Mouse (Mus musculus): ENCODE results near the gene Rrp1. TPM values are rescaled to one million over a fixed set of nuclear protein-coding genes. Genes with fewer than 3 reads are reported as not detected.
A peak's percentile ranks its signal among the peaks of the same experiment; 100 is the strongest.

The Rrp1 gene
- polyA plus RNA-seq (2015; fragmentation: Nextera tagmentation; extraction: Ambion mirVana) = 406 and 431 TPM in 2 replicates

DNA sequence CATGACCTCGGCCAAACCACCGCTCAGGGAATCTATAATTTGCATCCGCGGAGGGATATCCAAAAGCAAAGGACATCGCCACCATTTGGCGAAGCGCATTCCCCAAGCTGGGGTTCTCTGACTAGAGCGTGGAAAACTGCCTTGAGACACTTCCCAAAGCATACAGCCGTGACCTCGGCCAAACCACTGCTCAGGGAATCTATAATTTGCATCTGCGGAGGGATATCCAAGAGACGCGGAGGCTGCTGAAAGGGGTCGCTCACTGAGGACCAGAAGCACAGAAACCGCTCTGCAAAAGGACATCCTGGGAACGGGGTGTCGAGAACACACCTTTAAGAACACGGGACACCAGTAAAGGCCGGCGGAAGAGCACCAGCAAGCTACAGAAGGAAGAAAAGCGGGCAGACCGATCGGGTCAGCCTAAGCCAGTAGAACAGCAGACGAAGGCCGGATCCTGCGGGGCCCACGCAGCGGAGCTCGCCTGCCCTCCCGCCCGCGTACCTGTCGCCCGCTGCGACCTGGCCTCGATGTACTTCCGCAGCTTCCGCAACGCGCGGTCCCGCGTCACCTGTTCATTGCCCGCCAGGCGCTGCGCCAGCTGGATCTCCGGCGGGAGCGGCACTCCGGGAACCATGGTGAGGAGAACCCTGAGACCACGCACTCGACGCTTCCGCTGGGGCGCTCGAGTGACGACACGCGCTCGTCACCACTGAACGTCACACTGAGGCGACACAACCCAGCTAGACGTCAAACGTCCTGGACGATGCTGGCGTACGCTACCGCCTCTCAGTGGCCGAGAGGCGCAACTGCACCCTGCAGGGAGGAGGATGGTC is at the start of gene Rrp1:
Gene Rrp1, minus strand, starts transcription at position 725 of the 833 bp plus-strand sequence.
- H3K36me3 ChIP-seq (ENCODE audit: control insufficient read depth, insufficient read depth, low read length) = peaks cover 25% of the 10 kb centered on the region
- no peaks in the 10 kb centered on the region for H3K9me3 ChIP-seq (replicated peaks; ENCODE audit: control insufficient read depth, low read length, poor library complexity, severe bottlenecking)
- peak within 1 kb of the TSS; percentile 80 for H3K4me2 ChIP-seq (ENCODE audit: low read length)
- H3K4me3 ChIP-seq (ENCODE audit: low read depth, low read length) = peak within 1 kb of the TSS; percentile 73
- peak; percentile 92 for ATAC-seq
- H3K4me1 ChIP-seq (ENCODE audit: control insufficient read depth, insufficient read depth, low read length) = peaks cover 14% of the 10 kb centered on the region
- H3K9ac ChIP-seq (ENCODE audit: low read depth, low read length) = peak within 1 kb of the TSS; percentile 90
- H3K27me3 ChIP-seq (ENCODE audit: control insufficient read depth, insufficient read depth, low read depth, low read length) = no peaks in the 10 kb centered on the region
- H3K27ac ChIP-seq (ENCODE audit: low read length) = peak within 1 kb of the TSS; percentile 87
- WGBS = under 1% methylated on average over 69 of the region's 70 CpGs

DNA sequence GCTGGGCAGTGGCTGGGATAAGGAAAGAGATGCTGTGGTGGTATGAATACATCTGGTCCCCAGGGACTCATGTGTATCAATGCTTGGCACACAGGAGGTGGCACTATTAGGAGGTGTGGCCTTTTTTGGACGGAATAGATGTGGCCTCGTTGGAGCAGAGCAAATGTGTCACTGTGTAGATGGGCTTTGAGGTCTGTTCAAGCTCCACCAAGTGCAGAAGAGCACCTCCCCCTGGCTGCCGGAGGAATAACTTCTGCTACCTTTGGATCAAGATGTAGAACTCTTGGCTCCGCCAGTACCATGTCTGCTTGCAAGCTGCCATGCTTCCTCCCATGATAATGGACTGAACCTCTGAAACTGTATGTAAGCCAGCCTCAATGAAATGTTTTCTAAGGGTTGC is 48.9 kb upstream of the Rrp1 start:
- H3K4me3 ChIP-seq (ENCODE audit: low read depth, low read length) = no peak overlapping the region
- WGBS = 82% methylated on average over 4 of the region's 4 CpGs
- H3K27ac ChIP-seq (ENCODE audit: low read length) = no peak overlapping the region
- H3K4me2 ChIP-seq (ENCODE audit: low read length) = no peak overlapping the region
- H3K4me1 ChIP-seq (ENCODE audit: control insufficient read depth, insufficient read depth, low read length) = peaks cover 35% of the 10 kb centered on the region
- H3K9me3 ChIP-seq (replicated peaks; ENCODE audit: control insufficient read depth, low read length, poor library complexity, severe bottlenecking) = no peaks in the 10 kb centered on the region
- H3K27me3 ChIP-seq (ENCODE audit: control insufficient read depth, insufficient read depth, low read depth, low read length) = no peaks in the 10 kb centered on the region
- no peak for ATAC-seq
- H3K9ac ChIP-seq (ENCODE audit: low read depth, low read length) = no peak overlapping the region
- H3K36me3 ChIP-seq (ENCODE audit: control insufficient read depth, insufficient read depth, low read length) = no peaks in the 10 kb centered on the region

DNA sequence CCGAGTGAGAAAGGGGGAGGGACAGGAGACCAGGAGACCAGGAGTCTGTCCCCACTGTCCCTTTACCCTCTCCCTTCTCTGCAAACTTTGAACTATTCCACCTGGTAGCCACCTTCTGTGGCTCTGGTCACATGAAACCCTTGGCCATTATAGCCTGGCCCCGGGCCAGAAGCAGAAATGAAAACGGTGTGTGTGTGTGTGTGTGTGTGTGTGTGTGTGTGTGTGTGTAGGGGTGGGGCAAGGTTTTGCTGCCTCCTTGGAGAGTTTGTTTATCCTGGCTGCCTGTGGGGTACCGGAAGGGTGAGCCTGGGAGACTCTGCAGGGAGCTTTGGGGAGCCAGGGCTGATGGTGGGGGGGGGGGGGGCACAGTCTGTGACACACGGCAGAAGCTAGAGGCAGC is 47.6 kb upstream of the Rrp1 start:
- Histone ChIP-seq H3K27ac (ENCODE audit: low read length) (no peak overlapping the region), H3K9me3 (replicated peaks; ENCODE audit: control insufficient read depth, low read length, poor library complexity, severe bottlenecking) (no peaks in the 10 kb centered on the region), H3K27me3 (ENCODE audit: control insufficient read depth, insufficient read depth, low read depth, low read length) (no peaks in the 10 kb centered on the region), H3K9ac (ENCODE audit: low read depth, low read length) (no peak overlapping the region), H3K4me2 (ENCODE audit: low read length) (no peak overlapping the region), H3K36me3 (ENCODE audit: control insufficient read depth, insufficient read depth, low read length) (no peaks in the 10 kb centered on the region), H3K4me1 (ENCODE audit: control insufficient read depth, insufficient read depth, low read length) (peaks cover 35% of the 10 kb centered on the region), H3K4me3 (ENCODE audit: low read depth, low read length) (no peak overlapping the region)
- WGBS = 47% methylated on average over 4 of the region's 5 CpGs
- ATAC-seq = no peak

DNA sequence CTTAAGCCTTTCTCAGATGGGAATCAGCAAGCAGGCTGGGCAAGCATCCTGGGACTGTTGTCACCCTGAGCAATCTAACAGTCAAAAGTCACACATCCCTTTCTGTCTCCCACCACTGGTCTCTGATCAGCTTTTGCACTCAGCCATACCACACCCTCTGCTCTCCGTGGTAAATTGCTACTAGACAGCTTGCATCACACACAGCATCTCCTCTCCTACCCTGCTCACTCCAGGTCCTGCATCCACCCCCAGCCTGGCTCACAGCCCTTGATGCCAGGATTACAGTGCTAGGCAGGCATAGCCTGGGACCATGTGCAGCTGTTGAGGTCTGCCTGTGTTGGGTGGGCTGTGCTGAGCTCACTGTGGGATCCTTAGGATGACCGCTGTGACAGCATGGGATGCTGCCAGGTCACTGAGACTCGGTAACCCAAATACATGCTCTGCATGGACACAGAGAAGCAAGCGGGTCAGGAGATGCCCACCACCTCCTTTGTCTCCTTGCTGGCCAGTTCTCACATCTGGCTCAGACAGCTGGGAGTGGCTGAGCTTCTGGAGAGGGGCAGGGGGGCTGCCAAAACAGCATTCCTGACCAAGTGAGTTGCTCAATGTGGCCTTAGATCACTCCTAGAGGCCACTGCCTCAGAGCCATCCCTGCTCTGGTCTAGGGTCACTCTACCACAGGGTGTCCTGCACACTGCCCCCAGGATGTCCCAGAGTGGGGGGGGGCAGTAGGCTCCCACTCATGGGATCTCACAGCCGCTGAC is 45.7 kb upstream of the Rrp1 start:
- Histone ChIP-seq H3K4me2 (ENCODE audit: low read length) (no peak overlapping the region; the same call in 1 of the 2 replicates), H3K9ac (ENCODE audit: low read depth, low read length) (no peak overlapping the region), H3K4me1 (ENCODE audit: control insufficient read depth, insufficient read depth, low read length) (peaks cover 29% of the 10 kb centered on the region), H3K27ac (ENCODE audit: low read length) (peak overlapping the region; percentile 66), H3K27me3 (ENCODE audit: control insufficient read depth, insufficient read depth, low read depth, low read length) (no peaks in the 10 kb centered on the region), H3K4me3 (ENCODE audit: low read depth, low read length) (no peak overlapping the region), H3K36me3 (ENCODE audit: control insufficient read depth, insufficient read depth, low read length) (no peaks in the 10 kb centered on the region), H3K9me3 (replicated peaks; ENCODE audit: control insufficient read depth, low read length, poor library complexity, severe bottlenecking) (no peaks in the 10 kb centered on the region)
- 70% methylated on average over 5 of the region's 5 CpGs for WGBS
- ATAC-seq = no peak

DNA sequence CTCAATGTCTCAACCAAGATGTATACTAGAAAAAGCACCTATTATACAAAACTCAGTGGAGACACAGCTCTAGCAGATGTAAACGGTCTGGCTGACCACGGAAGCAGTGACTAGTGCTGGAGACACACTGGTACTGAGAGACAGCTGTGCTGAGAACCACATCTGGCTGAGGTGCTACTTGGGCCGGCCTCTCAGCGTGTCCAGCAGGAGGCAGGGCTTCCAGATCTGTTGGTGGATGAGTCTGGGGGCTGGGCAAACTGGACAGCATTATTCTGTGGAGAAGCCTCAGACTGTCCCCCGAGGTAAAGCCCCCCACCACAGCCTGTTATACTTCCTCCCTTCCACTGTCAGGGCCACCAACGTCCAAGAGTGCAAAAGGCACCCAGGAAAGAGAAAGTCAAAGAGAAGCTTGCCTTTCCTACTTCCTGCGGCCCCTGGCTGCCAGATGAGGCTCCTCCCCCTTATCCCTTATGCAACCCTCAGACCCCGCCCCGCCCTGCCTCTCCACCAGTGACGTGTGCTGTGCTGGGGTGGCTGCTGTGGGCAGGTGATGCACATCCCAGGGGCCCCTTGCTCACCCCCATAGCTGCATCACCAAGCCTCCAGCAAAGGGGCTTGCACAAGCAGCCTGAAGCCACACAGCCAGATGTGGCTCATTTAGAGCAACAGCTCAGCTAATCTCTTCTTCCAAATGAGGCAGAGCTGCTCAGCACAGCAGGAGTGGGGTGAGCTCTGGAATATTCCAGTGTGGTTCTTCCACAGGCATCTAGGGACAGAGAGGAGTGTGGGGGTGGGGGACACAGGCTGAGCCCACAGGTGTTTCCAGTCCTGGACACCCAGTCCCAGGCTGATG is 44.9 kb upstream of the Rrp1 start:
- H3K36me3 ChIP-seq (ENCODE audit: control insufficient read depth, insufficient read depth, low read length) = no peaks in the 10 kb centered on the region
- H3K4me1 ChIP-seq (ENCODE audit: control insufficient read depth, insufficient read depth, low read length) = peaks cover 24% of the 10 kb centered on the region
- peak; percentile 12; the same call in 1 of the 2 replicates for ATAC-seq
- H3K27me3 ChIP-seq (ENCODE audit: control insufficient read depth, insufficient read depth, low read depth, low read length) = no peaks in the 10 kb centered on the region
- H3K4me2 ChIP-seq (ENCODE audit: low read length) = no peak overlapping the region
- no peak overlapping the region for H3K9ac ChIP-seq (ENCODE audit: low read depth, low read length)
- H3K9me3 ChIP-seq (replicated peaks; ENCODE audit: control insufficient read depth, low read length, poor library complexity, severe bottlenecking) = no peaks in the 10 kb centered on the region
- peak overlapping the region; percentile 66 for H3K27ac ChIP-seq (ENCODE audit: low read length)
- WGBS = 25% methylated on average over 10 of the region's 10 CpGs
- H3K4me3 ChIP-seq (ENCODE audit: low read depth, low read length) = no peak overlapping the region

DNA sequence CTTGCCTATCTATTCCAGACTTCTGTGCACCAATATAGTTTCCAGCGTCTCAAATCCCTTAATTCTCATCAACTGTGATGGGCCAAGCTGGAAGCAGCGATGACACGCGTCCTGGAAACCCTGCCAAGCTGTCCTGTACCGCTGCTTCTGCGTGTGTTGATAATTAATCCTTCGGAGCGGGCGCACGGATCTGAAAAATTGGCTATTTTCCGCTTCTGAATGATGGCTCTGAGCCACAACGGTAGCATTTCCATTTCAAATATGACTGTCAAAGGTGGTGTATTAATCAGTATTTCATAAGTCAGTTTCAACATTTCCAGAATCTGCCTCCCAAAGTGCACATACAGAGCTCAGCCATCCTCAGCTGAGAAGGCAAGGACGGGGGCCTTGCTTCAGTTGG is 43.9 kb upstream of the Rrp1 start:
- no peaks in the 10 kb centered on the region for H3K9me3 ChIP-seq (replicated peaks; ENCODE audit: control insufficient read depth, low read length, poor library complexity, severe bottlenecking)
- no peaks in the 10 kb centered on the region for H3K27me3 ChIP-seq (ENCODE audit: control insufficient read depth, insufficient read depth, low read depth, low read length)
- H3K4me1 ChIP-seq (ENCODE audit: control insufficient read depth, insufficient read depth, low read length) = peaks cover 22% of the 10 kb centered on the region
- no peak overlapping the region for H3K9ac ChIP-seq (ENCODE audit: low read depth, low read length)
- H3K4me3 ChIP-seq (ENCODE audit: low read depth, low read length) = no peak overlapping the region
- ATAC-seq = 0 out of 2 replicates have a peak, but pooled peaks have one; percentile 10
- H3K4me2 ChIP-seq (ENCODE audit: low read length) = no peak overlapping the region
- peak overlapping the region; percentile 66 for H3K27ac ChIP-seq (ENCODE audit: low read length)
- H3K36me3 ChIP-seq (ENCODE audit: control insufficient read depth, insufficient read depth, low read length) = no peaks in the 10 kb centered on the region
- WGBS = 55% methylated on average over 13 of the region's 13 CpGs

DNA sequence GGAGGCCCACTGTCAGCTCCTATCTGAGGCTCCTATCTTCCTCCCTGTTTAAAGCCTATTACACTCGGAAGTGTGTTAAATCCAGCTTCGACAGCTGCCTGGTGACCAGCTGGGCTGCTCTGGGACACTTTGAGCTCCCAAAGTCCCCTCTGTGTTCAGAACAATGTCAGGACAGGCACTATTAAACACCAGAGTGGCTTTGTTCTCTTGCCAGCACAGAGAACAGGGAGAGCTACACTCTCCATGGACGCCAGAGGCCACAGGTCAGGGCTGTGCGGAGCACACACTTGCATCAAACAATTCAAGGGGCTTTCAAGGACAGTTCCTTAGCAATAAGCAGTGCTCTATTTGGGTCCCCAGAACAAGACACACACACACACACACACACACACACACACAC is 39.8 kb upstream of the Rrp1 start:
- H3K9ac ChIP-seq (ENCODE audit: low read depth, low read length) = no peak overlapping the region
- ATAC-seq = no peak
- 0 out of 2 replicates have a peak overlapping the region, but pooled peaks have one; percentile 36 for H3K27ac ChIP-seq (ENCODE audit: low read length)
- H3K27me3 ChIP-seq (ENCODE audit: control insufficient read depth, insufficient read depth, low read depth, low read length) = no peaks in the 10 kb centered on the region
- no peak overlapping the region for H3K4me3 ChIP-seq (ENCODE audit: low read depth, low read length)
- peaks cover 12% of the 10 kb centered on the region; the same call in 1 of the 2 replicates for H3K36me3 ChIP-seq (ENCODE audit: control insufficient read depth, insufficient read depth, low read length)
- H3K4me1 ChIP-seq (ENCODE audit: control insufficient read depth, insufficient read depth, low read length) = peaks cover 9% of the 10 kb centered on the region
- no peak overlapping the region for H3K4me2 ChIP-seq (ENCODE audit: low read length)
- WGBS = 13% methylated on average over 4 of the region's 4 CpGs
- no peaks in the 10 kb centered on the region for H3K9me3 ChIP-seq (replicated peaks; ENCODE audit: control insufficient read depth, low read length, poor library complexity, severe bottlenecking)

DNA sequence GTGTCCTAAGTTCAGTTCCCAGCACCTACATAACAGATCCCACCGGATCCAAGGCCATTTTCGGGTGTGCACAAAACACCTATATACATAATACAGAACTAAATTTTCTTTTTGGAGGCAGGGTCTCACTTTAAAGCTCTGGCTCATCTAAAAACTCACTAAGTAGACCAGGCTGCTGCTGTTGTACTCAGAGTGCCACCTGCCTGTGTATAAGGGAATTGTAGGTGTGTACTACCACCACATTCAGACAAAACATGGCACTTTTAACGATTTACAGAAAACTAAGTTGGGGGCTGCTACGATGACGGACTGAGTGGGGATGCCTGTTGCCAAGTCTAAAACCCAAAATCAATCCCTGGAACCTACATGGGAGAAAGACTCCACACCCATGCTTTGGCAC is 37.9 kb upstream of the Rrp1 start:
- peaks cover 6% of the 10 kb centered on the region for H3K4me1 ChIP-seq (ENCODE audit: control insufficient read depth, insufficient read depth, low read length)
- no peak overlapping the region for H3K9ac ChIP-seq (ENCODE audit: low read depth, low read length)
- no peak overlapping the region for H3K27ac ChIP-seq (ENCODE audit: low read length)
- H3K36me3 ChIP-seq (ENCODE audit: control insufficient read depth, insufficient read depth, low read length) = peaks cover 19% of the 10 kb centered on the region; the same call in 1 of the 2 replicates
- 93% methylated on average over 5 of the region's 5 CpGs for WGBS
- no peaks in the 10 kb centered on the region for H3K9me3 ChIP-seq (replicated peaks; ENCODE audit: control insufficient read depth, low read length, poor library complexity, severe bottlenecking)
- no peak for ATAC-seq
- no peak overlapping the region for H3K4me2 ChIP-seq (ENCODE audit: low read length)
- H3K4me3 ChIP-seq (ENCODE audit: low read depth, low read length) = no peak overlapping the region
- H3K27me3 ChIP-seq (ENCODE audit: control insufficient read depth, insufficient read depth, low read depth, low read length) = no peaks in the 10 kb centered on the region
